Mouse (Mus musculus): ENCODE measurements at regions not wholly inside any gene's neighbourhood (a gene's known extent, or its start where the extent isn't known, plus 50 kb on each side); places are given as distances from the start of the nearest gene placed in this dataset.

GRCm38 (mm10) chr9:61095069-61095775 is 276.9 kb upstream of the Tle3 start:
- Histone ChIP-seq H3K9ac (ENCODE audit: low read depth, low read length) (no peak overlapping the region), H3K27me3 (ENCODE audit: control insufficient read depth, insufficient read depth, low read length) (no peaks in the 10 kb centered on the region), H3K4me2 (no peak overlapping the region), H3K4me1 (ENCODE audit: control insufficient read depth, insufficient read depth, low read length) (no peaks in the 10 kb centered on the region), H3K36me3 (ENCODE audit: control insufficient read depth, insufficient read depth, low read length) (no peaks in the 10 kb centered on the region), H3K27ac (ENCODE audit: low read depth, low read length) (no peak overlapping the region), H3K4me3 (ENCODE audit: low read depth, low read length) (no peak overlapping the region), H3K9me3 (replicated peaks; ENCODE audit: control insufficient read depth, low read length) (no peaks in the 10 kb centered on the region)
- WGBS (ENCODE audit: insufficient replicate concordance): 86% methylated on average over 2 of the region's 2 CpGs
- ATAC-seq (replicated peaks; ENCODE audit: insufficient number of reproducible peaks, low FRiP score, low TSS enrichment): no peak

- no peaks in the 10 kb centered on the region for H3K4me1 ChIP-seq (ENCODE audit: control insufficient read depth, insufficient read depth, low read length)
- no peak overlapping the region for H3K9ac ChIP-seq (ENCODE audit: low read depth, low read length)
- no peaks in the 10 kb centered on the region for H3K9me3 ChIP-seq (replicated peaks; ENCODE audit: control insufficient read depth, low read length)
- no peak overlapping the region for H3K27ac ChIP-seq (ENCODE audit: low read depth, low read length)
- H3K4me3 ChIP-seq (ENCODE audit: low read depth, low read length): no peak overlapping the region
- H3K4me2 ChIP-seq: no peak overlapping the region
- H3K36me3 ChIP-seq (ENCODE audit: control insufficient read depth, insufficient read depth, low read length): no peaks in the 10 kb centered on the region
- H3K27me3 ChIP-seq (ENCODE audit: control insufficient read depth, insufficient read depth, low read length): peaks cover 5% of the 10 kb centered on the region; the same call in 1 of the 2 replicates
- no peak for ATAC-seq (replicated peaks; ENCODE audit: insufficient number of reproducible peaks, low FRiP score, low TSS enrichment)
- WGBS (ENCODE audit: insufficient replicate concordance): 69% methylated on average over 7 of the region's 7 CpGs
Measured at GRCm38 (mm10) chr9:61101741-61102450, 270.3 kb upstream of the Tle3 start.

DNA sequence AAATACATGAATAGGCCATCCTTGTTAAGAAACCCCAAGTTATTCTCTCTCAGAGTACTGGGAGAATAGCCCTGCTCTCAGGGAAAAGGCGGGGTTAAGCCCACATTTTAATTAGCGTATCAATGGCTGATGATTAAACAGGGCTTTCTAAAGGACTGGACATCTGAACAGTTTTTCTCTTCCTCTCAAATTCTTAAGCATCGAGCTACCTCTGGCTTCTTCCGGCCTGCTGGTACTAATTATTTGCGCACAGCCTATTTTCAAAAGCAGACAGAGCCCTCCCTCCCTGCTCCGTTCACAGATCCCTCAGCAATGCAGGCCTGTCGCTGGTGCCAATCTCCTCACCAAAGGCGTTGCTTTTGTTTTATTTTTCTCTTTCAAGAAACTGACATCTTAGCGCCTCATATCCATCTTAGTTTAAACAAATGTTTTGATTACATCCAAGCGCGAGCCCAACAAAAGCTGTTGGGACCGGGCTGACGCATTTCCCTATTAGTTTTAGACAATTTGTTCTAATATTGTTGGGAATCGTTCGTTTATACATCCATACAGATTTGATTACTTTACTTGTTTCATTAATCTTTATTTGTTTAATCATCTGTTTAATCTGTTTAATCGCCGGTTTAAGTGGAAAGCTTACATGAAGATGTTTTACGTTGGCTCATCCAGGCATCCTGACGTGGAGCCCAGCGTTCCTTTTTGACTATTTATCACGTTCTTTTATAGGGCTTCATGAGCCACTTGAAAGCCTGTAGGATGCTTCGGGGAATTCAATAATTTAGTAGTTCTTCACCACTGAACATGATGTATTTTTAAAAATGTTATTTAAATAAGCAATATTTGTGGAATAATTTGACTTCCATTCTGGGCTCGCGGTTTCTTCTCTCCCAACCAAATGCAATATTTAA is 269.5 kb upstream of the Tle3 start:
- Histone ChIP-seq H3K9me3 (replicated peaks; ENCODE audit: control insufficient read depth, low read length) (no peaks in the 10 kb centered on the region), H3K4me1 (ENCODE audit: control insufficient read depth, insufficient read depth, low read length) (no peaks in the 10 kb centered on the region), H3K27me3 (ENCODE audit: control insufficient read depth, insufficient read depth, low read length) (peaks cover 5% of the 10 kb centered on the region; the same call in 1 of the 2 replicates), H3K27ac (ENCODE audit: low read depth, low read length) (no peak overlapping the region), H3K4me2 (no peak overlapping the region), H3K36me3 (ENCODE audit: control insufficient read depth, insufficient read depth, low read length) (no peaks in the 10 kb centered on the region), H3K4me3 (ENCODE audit: low read depth, low read length) (no peak overlapping the region), H3K9ac (ENCODE audit: low read depth, low read length) (no peak overlapping the region)
- no peak for ATAC-seq (replicated peaks; ENCODE audit: insufficient number of reproducible peaks, low FRiP score, low TSS enrichment)
- 69% methylated on average over 24 of the region's 24 CpGs for WGBS (ENCODE audit: insufficient replicate concordance)

DNA sequence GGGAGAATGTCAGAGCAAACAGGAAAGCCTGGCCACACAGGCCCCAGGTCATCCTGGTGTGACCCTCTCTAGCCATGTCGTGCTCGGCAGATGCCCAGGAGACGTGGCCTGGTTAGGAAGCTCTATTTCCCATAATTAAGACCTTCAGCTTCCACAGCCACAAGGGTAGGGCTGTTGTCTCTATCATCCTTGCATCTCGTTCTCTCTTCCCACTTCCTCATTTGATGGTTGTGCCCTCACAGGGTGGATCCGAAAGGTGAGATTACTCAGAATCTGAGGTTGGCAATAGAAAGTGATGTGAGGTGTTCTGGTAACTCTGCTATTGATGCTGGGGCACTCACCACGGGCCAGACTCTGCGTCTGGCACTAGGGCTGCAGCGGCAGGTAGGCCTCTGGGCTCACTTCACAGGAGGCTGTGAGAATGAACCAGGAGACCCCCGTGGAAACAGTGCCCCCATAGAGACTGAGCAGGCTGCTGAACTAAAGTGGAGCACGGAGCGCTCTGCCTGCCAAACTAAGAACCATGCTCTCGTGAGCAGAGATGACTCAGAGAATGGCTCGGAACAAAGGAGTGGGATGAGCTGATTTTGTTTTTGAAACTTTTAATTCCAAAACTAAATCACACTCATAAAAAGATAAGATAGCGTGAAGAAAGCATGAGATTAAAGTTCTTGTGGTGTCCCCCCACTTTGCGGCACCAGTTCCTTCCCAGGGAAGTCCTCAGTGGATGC is 266.5 kb upstream of the Tle3 start:
- no peak overlapping the region for H3K9ac ChIP-seq (ENCODE audit: low read depth, low read length)
- H3K4me1 ChIP-seq (ENCODE audit: control insufficient read depth, insufficient read depth, low read length): no peaks in the 10 kb centered on the region
- H3K4me2 ChIP-seq: no peak overlapping the region
- no peaks in the 10 kb centered on the region for H3K9me3 ChIP-seq (replicated peaks; ENCODE audit: control insufficient read depth, low read length)
- H3K4me3 ChIP-seq (ENCODE audit: low read depth, low read length): no peak overlapping the region
- no peak overlapping the region for H3K27ac ChIP-seq (ENCODE audit: low read depth, low read length)
- peaks cover 5% of the 10 kb centered on the region; the same call in 1 of the 2 replicates for H3K27me3 ChIP-seq (ENCODE audit: control insufficient read depth, insufficient read depth, low read length)
- no peaks in the 10 kb centered on the region for H3K36me3 ChIP-seq (ENCODE audit: control insufficient read depth, insufficient read depth, low read length)
- WGBS (ENCODE audit: insufficient replicate concordance): 76% methylated on average over 15 of the region's 15 CpGs
- ATAC-seq (replicated peaks; ENCODE audit: insufficient number of reproducible peaks, low FRiP score, low TSS enrichment): no peak

- Histone ChIP-seq H3K27me3 (ENCODE audit: control insufficient read depth, insufficient read depth, low read length) (peaks cover 7% of the 10 kb centered on the region), H3K4me1 (ENCODE audit: control insufficient read depth, insufficient read depth, low read length) (no peaks in the 10 kb centered on the region), H3K4me3 (ENCODE audit: low read depth, low read length) (no peak overlapping the region), H3K9ac (ENCODE audit: low read depth, low read length) (no peak overlapping the region), H3K27ac (ENCODE audit: low read depth, low read length) (no peak overlapping the region), H3K36me3 (ENCODE audit: control insufficient read depth, insufficient read depth, low read length) (no peaks in the 10 kb centered on the region), H3K4me2 (no peak overlapping the region), H3K9me3 (replicated peaks; ENCODE audit: control insufficient read depth, low read length) (no peaks in the 10 kb centered on the region)
- no peak for ATAC-seq (replicated peaks; ENCODE audit: insufficient number of reproducible peaks, low FRiP score, low TSS enrichment)
- WGBS (ENCODE audit: insufficient replicate concordance): 80% methylated on average over 5 of the region's 5 CpGs
Measured at GRCm38 (mm10) chr9:61109519-61110285, 262.5 kb upstream of the Tle3 start.

DNA sequence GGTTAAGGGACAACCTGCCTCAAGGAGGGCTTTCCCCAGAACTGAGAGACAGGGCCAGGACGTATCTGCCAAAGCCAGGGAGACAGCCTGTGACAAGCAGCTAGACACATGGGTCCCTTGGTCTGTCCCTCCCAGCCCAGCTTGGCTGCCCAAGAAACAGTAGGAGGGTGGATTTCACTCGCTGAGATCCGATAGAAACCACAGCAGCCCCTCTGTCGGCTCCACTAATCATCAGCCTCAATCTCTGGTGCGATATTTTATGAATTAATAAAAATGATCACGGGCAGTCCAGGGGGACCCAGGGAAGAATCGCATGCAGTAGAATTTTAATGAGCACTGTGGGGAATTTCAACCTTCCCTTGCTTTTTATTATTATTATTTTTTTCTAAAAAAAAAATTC is 261.0 kb upstream of the Tle3 start:
- H3K4me1 ChIP-seq (ENCODE audit: control insufficient read depth, insufficient read depth, low read length): no peaks in the 10 kb centered on the region
- H3K4me2 ChIP-seq: no peak overlapping the region
- 61% methylated on average over 7 of the region's 7 CpGs for WGBS (ENCODE audit: insufficient replicate concordance)
- no peaks in the 10 kb centered on the region for H3K36me3 ChIP-seq (ENCODE audit: control insufficient read depth, insufficient read depth, low read length)
- ATAC-seq (replicated peaks; ENCODE audit: insufficient number of reproducible peaks, low FRiP score, low TSS enrichment): no peak
- peaks cover 7% of the 10 kb centered on the region for H3K27me3 ChIP-seq (ENCODE audit: control insufficient read depth, insufficient read depth, low read length)
- H3K27ac ChIP-seq (ENCODE audit: low read depth, low read length): no peak overlapping the region
- no peak overlapping the region for H3K9ac ChIP-seq (ENCODE audit: low read depth, low read length)
- H3K4me3 ChIP-seq (ENCODE audit: low read depth, low read length): no peak overlapping the region
- no peaks in the 10 kb centered on the region for H3K9me3 ChIP-seq (replicated peaks; ENCODE audit: control insufficient read depth, low read length)

DNA sequence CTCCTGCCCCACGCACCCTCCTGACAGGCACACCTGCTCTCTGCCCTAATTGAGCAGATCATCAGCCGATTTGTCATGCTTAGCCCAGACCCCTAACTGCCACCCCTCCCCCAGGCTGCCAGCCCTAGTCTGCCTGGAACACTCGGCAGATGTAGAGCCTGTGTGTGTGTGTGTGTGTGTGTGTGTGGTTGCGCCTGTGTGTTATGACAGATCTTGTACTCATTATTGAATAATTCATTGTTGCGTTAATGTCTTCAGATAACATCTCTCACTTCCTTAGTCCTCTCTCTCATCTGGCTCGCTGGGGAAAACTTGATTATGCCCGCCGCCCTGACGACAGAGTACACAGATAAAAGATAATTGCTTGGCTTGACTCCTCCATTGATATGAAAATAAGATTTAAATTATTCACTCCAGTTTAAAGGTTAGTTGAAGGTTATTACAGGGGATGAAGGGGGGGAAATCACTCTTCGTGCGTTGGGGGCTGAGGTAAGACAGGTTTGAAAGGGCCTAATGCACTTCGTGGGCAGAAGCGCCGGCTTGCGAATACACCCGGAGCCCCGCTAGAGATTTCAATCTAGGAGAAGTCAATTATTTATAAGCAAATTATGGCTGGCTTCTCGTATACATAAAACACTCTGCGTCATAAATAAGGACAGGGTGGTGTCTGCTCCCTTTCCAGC is 260.3 kb upstream of the Tle3 start:
- no peaks in the 10 kb centered on the region for H3K9me3 ChIP-seq (replicated peaks; ENCODE audit: control insufficient read depth, low read length)
- no peak overlapping the region for H3K9ac ChIP-seq (ENCODE audit: low read depth, low read length)
- H3K4me2 ChIP-seq: no peak overlapping the region
- no peak overlapping the region for H3K4me3 ChIP-seq (ENCODE audit: low read depth, low read length)
- ATAC-seq (replicated peaks; ENCODE audit: insufficient number of reproducible peaks, low FRiP score, low TSS enrichment): no peak
- H3K36me3 ChIP-seq (ENCODE audit: control insufficient read depth, insufficient read depth, low read length): no peaks in the 10 kb centered on the region
- H3K4me1 ChIP-seq (ENCODE audit: control insufficient read depth, insufficient read depth, low read length): no peaks in the 10 kb centered on the region
- H3K27ac ChIP-seq (ENCODE audit: low read depth, low read length): no peak overlapping the region
- H3K27me3 ChIP-seq (ENCODE audit: control insufficient read depth, insufficient read depth, low read length): peaks cover 7% of the 10 kb centered on the region
- WGBS (ENCODE audit: insufficient replicate concordance): 60% methylated on average over 19 of the region's 19 CpGs

Measured in heart, embryonic 11.5 days (tissue).